Mouse (Mus musculus) ES-E14 (cell line): ENCODE measurements around the gene Cep68. TPM values are rescaled to one million over a fixed set of nuclear protein-coding genes. Genes with fewer than 3 reads are reported as not detected.

Experiments used
- DNase-seq: peaks from one replicate; pipeline ENCODE4 v3.0.0-alpha.2; 2013; ENCODE audit warnings: low read depth, low spot score
- H3K27ac ChIP-seq: 2 replicates; pipeline ENCODE4 v1.5.1; 2012; ENCODE audit warnings: low read depth, mild to moderate bottlenecking, low read length, moderate library complexity, mixed read lengths; ENCODE audit not compliant: poor library complexity, insufficient read depth, severe bottlenecking
- H3K36me3 ChIP-seq: 2 replicates; pipeline ENCODE4 v1.6.1; 2012; ENCODE audit warnings: mild to moderate bottlenecking, low read length, moderate library complexity, mixed read lengths; ENCODE audit not compliant: control insufficient read depth, poor library complexity, insufficient read depth, severe bottlenecking
- H3K4me1 ChIP-seq, 2 experiments: fragments of 150-350 bp in 1 of 2; sonication (generic) in 1 of 2; 2 replicates each; pipeline ENCODE4 v1.6.1; 2012; ENCODE audit warnings: low read length in 2 of 2, mild to moderate bottlenecking in 1 of 2, mixed read lengths in 1 of 2; ENCODE audit not compliant: control insufficient read depth in 2 of 2, insufficient read depth in 2 of 2, poor library complexity in 1 of 2
- H3K4me3 ChIP-seq, 2 experiments: fragments of 150-350 bp in 1 of 2; sonication (generic) in 1 of 2; 2 replicates each; pipeline ENCODE4 v1.5.1; 2012; ENCODE audit warnings: low read length in 2 of 2, low read depth in 1 of 2, mild to moderate bottlenecking in 1 of 2, mixed read lengths in 1 of 2; ENCODE audit not compliant: insufficient read depth in 1 of 2, poor library complexity in 1 of 2, severe bottlenecking in 1 of 2
- H3K9ac ChIP-seq: 2 replicates; pipeline ENCODE4 v1.6.1; 2012; ENCODE audit warnings: low read depth, mild to moderate bottlenecking, low read length, mixed read lengths; ENCODE audit not compliant: poor library complexity, insufficient read depth, severe bottlenecking
- H3K9me3 ChIP-seq: fragments of 150-350 bp; sonication (generic); 2 replicates; pipeline ENCODE4 v1.6.1; 2012; ENCODE audit warnings: low read depth, mild to moderate bottlenecking, low read length; ENCODE audit not compliant: control insufficient read depth, insufficient read depth
- CHD2 ChIP-seq: IDR thresholded peaks from 2 replicates; pipeline ENCODE4 v1.6.1; 2014; ENCODE audit warnings: mild to moderate bottlenecking, low read depth, low read length, inconsistent platforms
- HCFC1 ChIP-seq: IDR thresholded peaks from 2 replicates; pipeline ENCODE4 v1.6.1; 2012; ENCODE audit warnings: low read length, inconsistent platforms, borderline replicate concordance; ENCODE audit not compliant: insufficient read depth
- MAFK ChIP-seq: IDR thresholded peaks from 2 replicates; pipeline ENCODE4 v1.6.1; 2014; ENCODE audit warnings: mild to moderate bottlenecking, low read depth, low read length, inconsistent platforms; ENCODE audit not compliant: insufficient read depth
- ZC3H11A ChIP-seq: IDR thresholded peaks from 2 replicates; pipeline ENCODE4 v1.6.1; 2012; ENCODE audit warnings: low read depth, mild to moderate bottlenecking, inconsistent platforms, low read length, borderline replicate concordance
- ZNF384 ChIP-seq: IDR thresholded peaks from 2 replicates; pipeline ENCODE4 v1.6.1; 2012; ENCODE audit warnings: low read depth, low read length, inconsistent platforms
- in situ Hi-C, 2 experiments: fragments of 600-800 bp; cut with MboI; formaldehyde crosslinking; loops; one replicate each; pipeline ENCODE4 v1.15.1; 2025; ENCODE audit warnings: low sequenced_read_pairs in 2 of 2, inconsistent platforms in 1 of 2; ENCODE audit not compliant: unreplicated experiment in 2 of 2
- total RNA-seq: library from RNA; depleted of rRNA; stranded (reverse); fragments of 300-350 nt; gene quantifications from 2 replicates; pipeline ENCODE4 v1.2.3, GENCODE M21; 2012

The Cep68 gene
- total RNA-seq, 1 experiment, result 30.9 TPM

GRCm38 (mm10) chr11:20206626-20207223 lies 42.5 kb downstream of the Cep68 start:
- in situ Hi-C loops, result no loop called here
- no peak overlapping the region for H3K9ac ChIP-seq
- H3K4me1 ChIP-seq, result peaks cover 10 to 11% of the 10 kb centered on the region in 2 experiments
- no peak for DNase-seq
- TF ChIP-seq MAFK (no peak), ZC3H11A (no peak), CHD2 (no peak), HCFC1 (no peak), ZNF384 (no peak)
- H3K27ac ChIP-seq, result no peak overlapping the region
- no peaks in the 10 kb centered on the region for H3K9me3 ChIP-seq
- H3K36me3 ChIP-seq, result peaks cover 3% of the 10 kb centered on the region; the same call in 1 of the 2 replicates
- no peak overlapping the region for H3K4me3 ChIP-seq

GRCm38 (mm10) chr11:20205538-20205937 lies 43.7 kb downstream of the Cep68 start:
- peaks cover 10 to 11% of the 10 kb centered on the region in 2 experiments for H3K4me1 ChIP-seq
- in situ Hi-C loops, result no loop called here
- no peak overlapping the region for H3K9ac ChIP-seq
- H3K36me3 ChIP-seq, result peaks cover 3% of the 10 kb centered on the region; the same call in 1 of the 2 replicates
- no peak overlapping the region for H3K4me3 ChIP-seq
- H3K9me3 ChIP-seq, result no peaks in the 10 kb centered on the region
- no peak overlapping the region for H3K27ac ChIP-seq
- TF ChIP-seq HCFC1 (no peak), MAFK (no peak), CHD2 (no peak), ZC3H11A (no peak), ZNF384 (no peak)
- DNase-seq, result no peak

- no peak for TF ChIP-seq CHD2
- TF ChIP-seq ZNF384, result no peak
- no peak for TF ChIP-seq ZC3H11A
- TF ChIP-seq MAFK, result no peak
- no peak for TF ChIP-seq HCFC1
- Histone ChIP-seq H3K36me3 (peaks cover 3% of the 10 kb centered on the region; the same call in 1 of the 2 replicates), H3K9me3 (no peaks in the 10 kb centered on the region), H3K27ac (no peak overlapping the region), H3K4me1 (peaks cover 10 to 14% of the 10 kb centered on the region in 2 experiments), H3K9ac (no peak overlapping the region), H3K4me3 (no peak overlapping the region)
- no peak for DNase-seq
- in situ Hi-C loops, result no loop called here
Measured at GRCm38 (mm10) chr11:20204870-20205446, 44.3 kb downstream of the Cep68 start.

- no peaks in the 10 kb centered on the region for H3K9me3 ChIP-seq
- TF ChIP-seq ZNF384 (no peak), CHD2 (no peak), ZC3H11A (no peak), HCFC1 (no peak), MAFK (no peak)
- no peak overlapping the region for H3K27ac ChIP-seq
- H3K4me1 ChIP-seq, result peaks cover 10 to 14% of the 10 kb centered on the region in 2 experiments
- no peak overlapping the region for H3K4me3 ChIP-seq
- H3K36me3 ChIP-seq, result peaks cover 3% of the 10 kb centered on the region; the same call in 1 of the 2 replicates
- no peak overlapping the region for H3K9ac ChIP-seq
- DNase-seq, result no peak
- in situ Hi-C loops, result no loop called here
Measured at GRCm38 (mm10) chr11:20204321-20204720, 44.9 kb downstream of the Cep68 start.
